Mouse (Mus musculus) lung, postnatal 14 days (tissue): ENCODE measurements around the gene Copz2.
A peak's percentile ranks its signal among the peaks of the same experiment; 100 is the strongest.
"Not testable (repeated sequence)": the region's sequence is repeated elsewhere in the genome, so short reads cannot be mapped to it uniquely, and the experiment has no call there.

ENCODE experiments used
- DNase-seq: peaks from one replicate; pipeline ENCODE4 v3.0.0; 2021

The Copz2 gene

DNA sequence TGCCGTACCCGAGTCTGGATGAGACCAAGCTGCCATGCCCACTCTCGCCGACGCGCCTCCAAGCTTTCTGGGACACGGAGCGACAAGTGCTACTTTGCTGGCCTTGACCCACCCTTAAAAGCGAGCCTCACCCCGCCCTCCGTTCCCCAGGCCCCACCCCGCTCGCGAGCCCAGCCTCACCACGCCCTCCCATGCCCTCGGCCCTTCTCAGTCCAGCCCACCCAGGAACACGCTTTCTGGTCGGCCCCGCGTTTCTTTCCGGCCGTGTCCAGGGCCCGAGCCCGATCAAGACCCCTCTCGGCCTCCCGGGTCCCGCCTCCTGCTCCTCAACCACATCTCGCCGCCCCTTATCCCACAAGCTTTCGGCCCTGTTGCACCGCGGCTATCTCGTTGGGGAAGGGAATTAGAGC, 20.3 kb upstream of the Copz2 start:
- peak; percentile 91 for DNase-seq

DNA sequence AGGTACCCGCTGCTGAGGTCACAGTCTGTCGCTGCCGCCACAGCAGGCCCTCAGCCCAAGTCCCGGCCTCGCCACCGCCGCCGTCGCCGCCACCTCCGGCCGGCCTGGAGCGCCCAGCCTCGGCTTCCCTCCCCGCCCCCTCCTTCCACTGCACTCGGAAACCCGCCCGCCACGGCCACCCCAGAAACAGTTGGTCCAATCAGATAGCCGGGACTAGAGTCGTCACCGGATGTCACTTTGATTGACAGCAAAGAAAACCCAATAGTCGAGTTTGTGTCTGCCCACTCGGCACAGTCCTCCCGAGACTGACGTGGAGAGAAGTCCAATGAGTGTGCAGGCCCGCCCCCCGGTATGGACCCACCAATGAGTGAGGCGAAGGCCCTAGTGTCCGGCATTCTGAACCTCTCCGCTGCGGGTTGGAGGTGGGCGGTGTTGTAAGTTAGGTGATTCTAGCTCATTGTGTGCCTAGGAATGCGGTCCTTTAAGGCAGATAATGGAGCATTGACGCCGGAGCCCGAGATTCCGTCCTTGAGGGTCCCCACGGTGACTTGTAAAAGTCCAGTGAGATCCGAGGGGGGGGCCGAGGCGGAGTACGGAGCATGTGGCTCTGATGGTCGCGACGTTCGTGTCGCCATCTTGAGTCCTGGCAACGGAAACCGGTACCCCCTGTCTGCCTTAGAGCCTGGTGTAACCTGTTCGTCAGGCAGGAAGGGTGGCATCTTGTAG, 19.7 kb upstream of the Copz2 start, which contains the start of gene Nfe2l1:
TSS of gene Nfe2l1 (minus strand) at position 156 of the 726 bp plus-strand sequence.
- DNase-seq, result peak; percentile 96

DNA sequence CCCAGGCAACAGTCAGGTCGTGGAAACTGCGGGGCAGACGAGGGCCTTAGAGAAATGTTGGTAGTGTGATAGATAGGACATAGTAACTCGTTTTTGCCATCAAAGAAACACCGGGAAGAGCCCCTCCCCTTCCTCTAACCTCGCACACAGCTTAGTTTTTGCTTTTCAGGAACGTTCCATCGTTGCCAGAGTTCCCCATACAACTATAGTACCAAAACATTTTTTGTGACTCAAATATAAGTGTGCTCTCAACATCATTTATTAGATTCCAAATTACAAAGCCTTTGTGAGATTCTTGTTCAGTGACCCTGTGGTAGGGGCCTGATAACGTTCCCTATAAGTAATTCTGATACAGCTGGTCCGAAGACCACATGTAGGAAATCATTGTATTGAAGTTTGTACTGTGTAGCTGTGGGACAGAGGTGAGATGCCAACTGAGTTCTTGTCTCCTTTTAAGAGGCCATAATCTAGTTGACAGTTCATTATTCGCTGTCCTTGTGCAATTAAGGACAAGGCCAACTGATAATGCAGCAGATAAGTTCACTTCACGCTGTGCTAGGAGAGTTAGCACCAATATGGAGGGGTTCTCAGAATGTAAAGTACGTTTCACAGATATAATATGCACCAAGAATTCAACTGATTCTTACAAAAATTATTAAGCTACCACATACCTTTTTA, 19.0 kb upstream of the Copz2 start:
- DNase-seq, result no peak

DNA sequence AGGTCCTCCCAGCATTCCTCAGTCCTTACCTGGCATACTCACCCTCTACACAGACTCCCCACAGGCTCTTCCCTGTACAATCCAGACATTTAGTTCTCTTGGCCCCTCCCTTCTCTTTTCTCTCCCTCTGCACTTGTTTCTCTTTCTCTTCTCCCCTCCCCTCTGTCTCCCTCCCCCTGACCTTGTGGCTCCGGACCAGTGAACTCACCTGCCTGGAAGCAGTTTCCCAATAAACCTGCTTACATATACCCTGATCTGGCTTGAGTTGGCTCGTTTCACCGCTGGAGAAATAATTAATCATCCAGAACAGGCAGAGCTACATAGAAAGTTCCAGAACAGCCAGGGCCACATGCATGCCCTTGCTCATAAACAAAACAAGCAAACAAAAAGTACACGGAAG, 18.2 kb upstream of the Copz2 start:
- DNase-seq, result no peak

DNA sequence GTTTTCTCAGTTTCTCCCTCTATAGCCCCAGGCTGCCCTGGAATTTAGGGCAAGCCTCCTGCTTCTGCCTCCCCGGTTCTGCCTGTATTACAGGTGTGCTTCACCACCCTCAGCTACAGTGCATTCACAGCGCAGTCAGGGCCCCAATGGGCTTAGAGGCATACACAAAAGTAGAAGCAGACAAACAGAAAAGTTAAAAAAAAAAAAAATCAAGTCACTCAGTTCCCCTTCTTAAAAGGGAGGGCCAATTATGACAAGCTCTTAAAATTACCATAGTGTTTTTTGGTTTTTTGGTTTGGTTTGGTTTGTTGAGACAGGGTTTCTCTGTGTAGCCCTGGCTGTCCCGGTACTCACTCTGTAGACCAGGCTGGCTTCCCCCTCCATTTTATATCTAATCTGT, 17.1 kb upstream of the Copz2 start:
- no peak for DNase-seq

DNA sequence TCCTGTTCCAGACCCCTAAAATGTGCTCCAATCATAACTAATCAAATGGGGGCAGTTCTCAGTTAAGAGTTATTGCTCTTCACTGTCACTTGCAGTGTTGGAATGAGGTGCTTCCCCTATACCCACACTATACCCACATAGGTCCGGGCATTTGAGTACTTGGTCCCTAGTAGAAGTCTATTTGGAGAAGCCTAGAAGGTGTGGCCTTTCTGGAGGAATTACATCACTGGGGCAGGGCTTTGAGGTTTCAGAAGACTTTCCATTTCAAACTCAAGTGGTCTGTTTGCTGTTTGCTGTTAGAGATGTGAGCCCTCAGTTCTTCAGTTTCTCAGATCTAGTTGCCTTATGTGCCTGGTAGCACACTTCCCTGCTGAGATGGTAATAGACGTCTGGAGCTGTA, 16.7 kb upstream of the Copz2 start:
- no peak for DNase-seq

DNA sequence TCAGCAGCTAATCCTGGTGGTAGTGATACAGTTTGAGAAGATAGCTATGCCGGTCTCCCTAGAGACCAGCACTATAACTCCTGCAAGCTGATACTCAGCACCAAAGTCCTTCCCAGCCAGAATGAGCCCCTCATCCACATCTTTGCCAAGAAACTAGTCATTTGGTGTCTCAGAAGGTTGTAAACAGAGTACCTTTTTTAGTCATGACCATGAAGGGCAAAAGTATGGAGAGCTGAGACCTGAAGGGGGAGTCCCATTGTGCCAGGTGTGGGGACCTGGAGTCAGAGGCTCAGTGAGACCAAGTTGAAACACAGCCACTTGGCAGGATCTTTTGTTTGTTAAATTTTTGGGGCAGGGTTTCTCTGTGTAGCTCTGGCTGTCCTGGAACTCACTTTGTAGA, 15.5 kb upstream of the Copz2 start:
- no peak for DNase-seq

- DNase-seq, result no peak
Observed at GRCm38 (mm10) chr11:96837298-96837697, 12.4 kb upstream of the Copz2 start.

GRCm38 (mm10) chr11:96838341-96838740, 11.3 kb upstream of the Copz2 start:
- no peak for DNase-seq

GRCm38 (mm10) chr11:96839428-96839827, 10.2 kb upstream of the Copz2 start:
- DNase-seq, result no peak

DNA sequence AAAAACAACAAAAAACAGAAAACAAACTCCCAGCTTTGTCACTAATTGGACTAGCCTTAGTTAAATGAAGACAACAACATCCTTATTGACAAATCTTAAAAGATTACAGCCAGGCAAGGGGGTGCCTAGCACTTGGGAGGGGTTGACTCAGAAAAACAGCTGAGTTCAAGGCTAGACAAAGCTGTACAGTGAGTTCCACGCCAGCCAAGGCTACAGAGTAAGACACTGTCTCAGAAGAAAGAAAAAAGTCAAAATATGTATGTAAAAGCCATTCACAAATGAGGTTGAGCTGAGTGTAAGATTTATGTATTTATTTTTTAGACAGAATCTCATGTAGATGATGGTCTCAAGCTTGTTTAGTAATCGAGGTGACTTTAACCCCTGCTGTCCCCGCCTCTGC, 9.8 kb upstream of the Copz2 start:
- no peak for DNase-seq

- DNase-seq, result no peak
Observed at GRCm38 (mm10) chr11:96840290-96840689, 9.4 kb upstream of the Copz2 start.

DNA sequence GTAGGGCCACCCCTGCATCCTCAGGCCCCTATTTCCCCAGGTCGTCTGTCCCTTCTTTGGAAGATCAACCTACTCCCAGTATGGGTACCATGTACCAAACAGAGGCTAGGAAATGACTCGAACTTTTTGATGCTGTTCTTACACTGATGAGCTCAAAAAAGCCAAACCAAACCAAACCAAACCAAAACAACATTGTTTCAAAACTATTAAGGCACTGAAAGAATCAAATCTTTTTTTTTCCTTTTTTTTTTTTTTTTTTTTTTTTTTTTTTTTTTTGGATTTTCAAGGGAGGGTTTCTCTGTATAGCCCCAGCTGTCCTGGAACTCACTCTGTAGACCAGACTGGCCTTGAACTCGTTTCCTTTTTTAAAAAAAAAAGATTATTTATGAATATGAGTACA, 6.0 kb upstream of the Copz2 start:
- no peak for DNase-seq

DNA sequence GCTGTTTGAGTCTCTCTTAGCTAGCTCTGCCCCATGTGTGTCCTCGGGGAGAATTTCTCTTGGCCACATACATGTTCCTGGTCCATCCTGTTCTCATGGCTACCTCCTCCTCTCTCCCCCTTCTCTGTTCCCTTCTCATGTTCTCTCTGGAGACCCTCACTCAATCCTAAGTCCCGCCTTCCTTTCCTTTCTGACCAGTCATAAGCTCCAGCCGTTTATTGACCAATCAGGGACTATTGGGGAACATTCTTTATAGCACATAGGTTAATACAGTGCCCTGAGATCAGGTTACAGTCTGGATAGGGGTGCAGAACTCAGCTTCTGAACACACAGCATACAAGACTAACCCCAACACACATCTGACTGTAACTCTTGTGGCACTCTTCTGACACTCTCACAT, 2.4 kb upstream of the Copz2 start:
- DNase-seq, result no peak

DNA sequence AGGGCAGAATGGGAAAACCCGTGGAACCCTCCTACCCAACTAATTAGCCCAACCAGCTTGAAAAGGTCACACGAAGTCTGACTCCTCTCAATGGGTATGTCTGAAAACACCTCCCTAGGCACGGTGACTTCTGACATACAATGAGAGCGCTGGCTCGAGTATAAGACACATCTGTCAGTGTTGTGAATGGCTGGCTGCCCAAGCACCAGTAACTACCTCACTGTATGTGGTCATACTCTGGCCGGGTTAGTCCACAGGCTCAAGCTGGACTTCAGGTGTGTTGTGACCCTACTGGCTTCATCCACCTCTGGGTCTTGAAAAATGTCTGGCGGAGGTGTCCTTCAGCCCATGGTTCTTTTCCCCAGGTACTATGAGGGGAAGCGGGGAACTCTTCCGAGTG, 976 bp upstream of the Copz2 start:
- no peak for DNase-seq

DNA sequence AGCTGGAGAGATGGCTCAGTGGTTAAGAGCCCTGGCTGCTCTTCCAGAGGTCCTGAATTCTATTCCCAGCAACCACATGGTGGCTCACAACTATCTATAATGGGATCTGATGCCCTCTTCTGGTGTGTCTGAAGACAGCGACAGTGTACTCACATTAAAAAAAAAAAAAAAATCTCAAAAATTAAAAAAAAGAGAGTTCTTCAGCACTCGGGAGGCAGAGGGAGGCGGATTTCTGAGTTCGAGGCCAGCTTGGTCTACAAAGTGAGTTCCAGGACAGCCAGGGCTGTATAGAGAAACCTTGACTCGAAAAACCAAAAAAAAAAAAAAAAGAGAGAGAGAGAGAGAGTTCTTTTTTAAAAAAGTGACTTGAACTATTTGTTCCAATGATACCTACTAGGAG, 525 bp upstream of the Copz2 start:
- DNase-seq, result not testable (repeated sequence)

DNA sequence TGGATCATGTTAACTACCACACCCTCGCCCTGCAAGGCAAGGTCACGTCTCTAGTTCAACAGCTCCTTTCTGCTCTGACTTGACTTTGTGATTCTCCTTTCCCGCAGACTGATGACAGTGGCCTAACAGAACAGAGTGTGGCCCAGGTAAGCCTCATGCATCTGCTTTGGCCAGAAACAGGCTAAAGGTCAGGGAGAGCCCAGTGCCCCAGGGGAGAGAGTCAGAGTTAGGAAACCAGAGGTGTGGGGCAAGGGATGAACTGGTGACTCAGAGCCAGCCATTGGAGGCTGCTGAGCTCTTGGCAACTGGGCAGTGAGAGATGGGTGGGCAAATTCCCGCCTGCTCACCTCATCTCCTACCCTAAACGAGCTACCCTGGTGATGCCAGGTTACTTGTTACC, 7.8 kb downstream of the Copz2 start:
- DNase-seq, result no peak

DNA sequence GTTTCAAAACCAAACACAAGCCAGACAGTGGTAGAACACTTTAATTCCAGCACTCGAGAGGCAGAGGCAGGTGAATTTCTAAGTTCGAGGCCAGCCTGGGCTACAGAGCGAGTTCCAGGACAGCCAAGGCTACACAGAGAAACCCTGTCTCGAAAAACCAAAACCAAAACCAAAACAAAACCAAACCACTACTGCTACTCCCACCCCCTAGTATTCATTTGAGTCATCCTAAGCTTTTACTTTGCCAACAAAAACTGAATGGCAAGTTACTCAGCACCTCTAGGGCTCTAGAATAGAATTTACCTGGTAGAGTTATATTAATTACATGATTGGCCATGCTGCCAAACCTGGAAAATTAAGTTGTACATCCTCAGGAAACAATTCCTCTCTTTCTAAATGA, 10.0 kb downstream of the Copz2 start:
- no peak for DNase-seq

DNA sequence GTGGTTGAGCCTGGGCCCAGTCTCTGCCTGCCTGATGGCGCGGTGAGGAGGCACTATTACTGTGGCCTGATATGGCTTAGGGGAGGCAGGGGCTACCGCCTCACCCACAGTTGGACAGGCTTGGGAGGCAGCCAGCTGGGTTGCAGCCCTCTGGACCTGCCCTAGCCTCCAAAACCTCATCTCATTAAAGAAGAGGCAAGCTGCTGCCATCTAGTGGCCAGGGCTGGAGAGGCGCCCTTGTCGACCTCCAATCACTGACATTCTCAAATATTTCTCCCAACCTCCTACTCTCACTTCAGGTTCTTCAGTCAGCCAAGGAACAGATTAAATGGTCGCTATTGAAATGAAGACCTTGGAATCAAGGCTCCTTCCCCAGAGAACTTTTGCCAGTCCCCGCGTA, 10.9 kb downstream of the Copz2 start:
- DNase-seq, result peak; percentile 90

DNA sequence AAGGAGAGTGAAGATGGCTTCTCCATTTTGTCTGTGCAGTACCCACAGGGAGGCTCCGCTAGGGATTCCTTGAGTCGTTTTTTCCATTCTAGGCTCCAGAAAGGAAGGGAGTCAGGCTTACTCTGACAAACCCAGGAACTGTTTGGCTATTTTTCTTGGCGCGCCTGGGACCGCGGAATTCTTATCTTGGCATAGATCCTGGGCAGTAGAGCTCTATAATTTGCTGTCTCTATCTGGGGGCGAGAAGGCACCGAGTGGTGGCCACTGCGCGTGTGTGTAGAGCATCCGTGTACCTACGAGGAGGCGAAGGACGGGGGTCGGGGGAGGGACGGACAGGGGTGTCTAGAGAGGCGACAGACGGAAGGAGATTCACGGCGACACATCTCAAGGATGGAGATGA, 11.8 kb downstream of the Copz2 start:
- peak; percentile 57 for DNase-seq

GRCm38 (mm10) chr11:96861878-96862289, 12.2 kb downstream of the Copz2 start:
- DNase-seq, result peak; percentile 98

GRCm38 (mm10) chr11:96862534-96862933, 12.9 kb downstream of the Copz2 start:
- no peak for DNase-seq

GRCm38 (mm10) chr11:96863206-96863995, 13.7 kb downstream of the Copz2 start:
- DNase-seq, result peak; percentile 28

DNA sequence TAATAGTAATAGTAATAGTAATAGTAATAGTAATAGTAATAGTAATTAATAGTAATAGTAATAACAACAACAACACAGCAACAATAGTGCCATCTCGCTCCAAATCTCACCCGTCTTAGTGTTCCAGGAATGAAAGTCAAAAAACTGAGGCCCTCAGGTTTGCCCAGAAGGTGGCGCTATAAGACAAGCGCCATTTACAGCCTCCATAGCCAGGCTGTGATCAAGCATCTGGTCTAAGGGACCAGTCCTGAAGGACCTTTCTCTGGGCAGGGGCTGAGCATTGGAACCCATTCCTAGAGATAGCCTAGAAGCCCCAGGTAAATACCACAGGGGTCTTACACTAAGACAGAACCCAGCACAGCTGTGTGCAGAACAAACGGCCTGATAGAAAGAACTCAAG, 17.5 kb downstream of the Copz2 start:
- DNase-seq, result peak; percentile 75
